Mouse (Mus musculus) CD8-positive naive resting alpha-beta T cell, adult 2 months (primary cell): ENCODE measurements around the gene Krtap19-1.

Experiments used
- DNase-seq, 2 experiments: peaks; one replicate each; pipeline ENCODE4 v3.0.0; 2022; ENCODE audit warnings: low read depth in 2 of 2, low spot score in 2 of 2

The Krtap19-1 gene

GRCm38 (mm10) chr16:88869311-88869710 lies at the start of gene Krtap19-1:
Gene Krtap19-1 (minus strand): TSS chr16:88869411.
- DNase-seq, result no peak

GRCm38 (mm10) chr16:88896357-88896756 lies 27.1 kb upstream of the Krtap19-1 start, which contains the start of gene Krtap19-5:
Gene Krtap19-5 (minus strand): TSS chr16:88896457.
- no peak for DNase-seq

GRCm38 (mm10) chr16:88886870-88887269 lies 17.7 kb upstream of the Krtap19-1 start:
- DNase-seq, result no peak

GRCm38 (mm10) chr16:88884989-88885388 lies 15.8 kb upstream of the Krtap19-1 start, which contains the start of gene Krtap19-4:
Gene Krtap19-4 (minus strand): TSS chr16:88885089.
- DNase-seq, result no peak

GRCm38 (mm10) chr16:88877938-88878337 lies 8.7 kb upstream of the Krtap19-1 start, which contains the start of gene Krtap19-3:
Gene Krtap19-3 (minus strand): TSS chr16:88878038.
- no peak for DNase-seq

- no peak for DNase-seq
Observed at GRCm38 (mm10) chr16:88874169-88874568, 5.0 kb upstream of the Krtap19-1 start, which contains the start of gene Krtap19-2. Gene Krtap19-2 (minus strand): TSS chr16:88874269.

GRCm38 (mm10) chr16:88864887-88865407 lies 4.3 kb downstream of the Krtap19-1 start:
- no peak for DNase-seq

- DNase-seq, result no peak
Observed at GRCm38 (mm10) chr16:88851450-88851849, 17.8 kb downstream of the Krtap19-1 start.

GRCm38 (mm10) chr16:88848558-88848957 lies 20.7 kb downstream of the Krtap19-1 start:
- no peak for DNase-seq

GRCm38 (mm10) chr16:88847363-88847762 lies 21.8 kb downstream of the Krtap19-1 start:
- DNase-seq, result no peak

- DNase-seq, result no peak
Observed at GRCm38 (mm10) chr16:88826978-88827377, 42.2 kb downstream of the Krtap19-1 start.

GRCm38 (mm10) chr16:88826095-88826652 lies 43.0 kb downstream of the Krtap19-1 start, which contains the start of gene Krtap14:
Gene Krtap14 (minus strand): TSS chr16:88826145.
- DNase-seq, result no peak

- no peak for DNase-seq
Observed at GRCm38 (mm10) chr16:88823736-88824135, 45.5 kb downstream of the Krtap19-1 start.

GRCm38 (mm10) chr16:88820066-88820465 lies 49.1 kb downstream of the Krtap19-1 start, which contains the start of gene Krtap15:
Gene Krtap15 (plus strand): TSS chr16:88820215.
- DNase-seq, result no peak
